Mouse (Mus musculus) embryonic facial prominence, embryonic 10.5 days (tissue): Measurements from ENCODE around the gene Dtl. TPM values are rescaled to one million over a fixed set of nuclear protein-coding genes. Genes with fewer than 3 reads are reported as not detected.

Source experiments
- DNase-seq: peaks from one replicate; pipeline ENCODE4 v3.0.0-alpha.2; 2017; ENCODE audit warnings: low spot score
- H3K27ac ChIP-seq: fragments of 300-500 bp; sonication (generic); replicated peaks from 2 replicates; pipeline ENCODE4 v1.5.1; 2016; ENCODE audit warnings: mild to moderate bottlenecking
- H3K27me3 ChIP-seq: fragments of 300-500 bp; sonication (generic); replicated peaks from 2 replicates; pipeline ENCODE4 v1.6.1; 2016; ENCODE audit warnings: low read depth, mild to moderate bottlenecking; ENCODE audit not compliant: poor library complexity, severe bottlenecking
- H3K36me3 ChIP-seq: fragments of 300-500 bp; sonication (generic); replicated peaks from 2 replicates; pipeline ENCODE4 v1.6.1; 2016; ENCODE audit warnings: mild to moderate bottlenecking, moderate library complexity
- H3K4me1 ChIP-seq: fragments of 300-500 bp; sonication (generic); 2 replicates; pipeline ENCODE4 v1.6.1; 2016
- H3K4me3 ChIP-seq: fragments of 300-500 bp; sonication (generic); 2 replicates; pipeline ENCODE4 v1.5.1; 2016; ENCODE audit warnings: mild to moderate bottlenecking, moderate library complexity
- H3K9me3 ChIP-seq: fragments of 300-500 bp; sonication (generic); 2 replicates; pipeline ENCODE4 v1.6.1; 2016; ENCODE audit warnings: mild to moderate bottlenecking
- WGBS: fragments of 180-500 bp; shearing (Covaris S2); methylation state at CpG from one replicate; pipeline ENCODE4 v1.1.7; 2016; 5-methylcytosine and 5-hydroxymethylcytosine counted together
- polyA plus RNA-seq: library from polyadenylated mRNA; unstranded; fragments of >200 nt; fragmentation: Nextera tagmentation; extraction: Ambion mirVana; gene quantifications from 2 replicates; pipeline ENCODE4 v1.2.1, GENCODE M21; 2016

Dtl gene
- polyA plus RNA-seq, 1 experiment from 2014 or later = 88.6 TPM

GRCm38 (mm10) chr1:191604690-191605089 is 29.3 kb upstream of the Dtl start:
- H3K4me3 ChIP-seq = no peak overlapping the region
- H3K27me3 ChIP-seq = no peaks in the 10 kb centered on the region
- no peaks in the 10 kb centered on the region for H3K4me1 ChIP-seq
- peaks cover 95% of the 10 kb centered on the region for H3K36me3 ChIP-seq
- 80% methylated on average over 3 of the region's 3 CpGs for WGBS
- no peak for DNase-seq
- H3K9me3 ChIP-seq = no peaks in the 10 kb centered on the region
- H3K27ac ChIP-seq = no peak overlapping the region

- 85% methylated on average over 5 of the region's 5 CpGs for WGBS
- DNase-seq = no peak
- Histone ChIP-seq H3K4me3 (no peak overlapping the region), H3K9me3 (no peaks in the 10 kb centered on the region), H3K4me1 (no peaks in the 10 kb centered on the region), H3K27ac (no peak overlapping the region), H3K27me3 (no peaks in the 10 kb centered on the region), H3K36me3 (peaks cover 93% of the 10 kb centered on the region)
These were observed 23.9 kb upstream of the Dtl start for GRCm38 (mm10) chr1:191599210-191599609.

- Histone ChIP-seq H3K27ac (no peak overlapping the region), H3K27me3 (no peaks in the 10 kb centered on the region), H3K4me3 (no peak overlapping the region), H3K4me1 (no peaks in the 10 kb centered on the region), H3K36me3 (peaks cover 94% of the 10 kb centered on the region), H3K9me3 (no peaks in the 10 kb centered on the region)
- no peak for DNase-seq
- WGBS = 96% methylated on average over 8 of the region's 8 CpGs
These were observed 20.7 kb upstream of the Dtl start for GRCm38 (mm10) chr1:191596076-191596475.

GRCm38 (mm10) chr1:191592016-191592720 is 16.8 kb upstream of the Dtl start:
- DNase-seq = no peak
- H3K4me1 ChIP-seq = no peaks in the 10 kb centered on the region
- H3K9me3 ChIP-seq = no peaks in the 10 kb centered on the region
- no peak overlapping the region for H3K4me3 ChIP-seq
- H3K27me3 ChIP-seq = no peaks in the 10 kb centered on the region
- H3K36me3 ChIP-seq = peaks cover 97% of the 10 kb centered on the region
- no peak overlapping the region for H3K27ac ChIP-seq
- WGBS = 91% methylated on average over 12 of the region's 12 CpGs

- 97% methylated on average over 2 of the region's 2 CpGs for WGBS
- H3K4me3 ChIP-seq = no peak overlapping the region
- H3K4me1 ChIP-seq = no peaks in the 10 kb centered on the region
- no peaks in the 10 kb centered on the region for H3K27me3 ChIP-seq
- H3K9me3 ChIP-seq = no peaks in the 10 kb centered on the region
- peaks cover 98% of the 10 kb centered on the region for H3K36me3 ChIP-seq
- DNase-seq = no peak
- no peak overlapping the region for H3K27ac ChIP-seq
These were observed 13.4 kb upstream of the Dtl start for GRCm38 (mm10) chr1:191588749-191589148.

- no peaks in the 10 kb centered on the region for H3K27me3 ChIP-seq
- no peak for DNase-seq
- H3K36me3 ChIP-seq = peaks cover 98% of the 10 kb centered on the region
- H3K4me3 ChIP-seq = no peak overlapping the region
- no peaks in the 10 kb centered on the region for H3K4me1 ChIP-seq
- H3K27ac ChIP-seq = no peak overlapping the region
- 93% methylated on average over 3 of the region's 3 CpGs for WGBS
- H3K9me3 ChIP-seq = no peaks in the 10 kb centered on the region
These were observed 11.7 kb upstream of the Dtl start for GRCm38 (mm10) chr1:191587062-191587461.

- H3K4me1 ChIP-seq = 0 out of 2 replicates have a peak, but pooled peaks cover 2% of the 10 kb centered on the region
- no peaks in the 10 kb centered on the region for H3K27me3 ChIP-seq
- H3K27ac ChIP-seq = no peak overlapping the region
- peaks cover under 1% of the 10 kb centered on the region; the same call in 1 of the 2 replicates for H3K9me3 ChIP-seq
- WGBS = 92% methylated on average over 2 of the region's 2 CpGs
- DNase-seq = no peak
- H3K4me3 ChIP-seq = no peak overlapping the region
- peaks cover 86% of the 10 kb centered on the region for H3K36me3 ChIP-seq
These were observed 10.4 kb upstream of the Dtl start for GRCm38 (mm10) chr1:191585704-191586103.

GRCm38 (mm10) chr1:191584483-191584882 is 9.1 kb upstream of the Dtl start:
- H3K36me3 ChIP-seq = peaks cover 86% of the 10 kb centered on the region
- WGBS = 92% methylated on average over 4 of the region's 4 CpGs
- DNase-seq = no peak
- H3K27ac ChIP-seq = no peak overlapping the region
- H3K27me3 ChIP-seq = no peaks in the 10 kb centered on the region
- no peak overlapping the region for H3K4me3 ChIP-seq
- H3K9me3 ChIP-seq = peaks cover 7% of the 10 kb centered on the region; the same call in 1 of the 2 replicates
- H3K4me1 ChIP-seq = 0 out of 2 replicates have a peak, but pooled peaks cover 2% of the 10 kb centered on the region

GRCm38 (mm10) chr1:191583836-191584235 is 8.5 kb upstream of the Dtl start:
- no peak overlapping the region for H3K4me3 ChIP-seq
- WGBS = 96% methylated on average over 4 of the region's 4 CpGs
- H3K9me3 ChIP-seq = peaks cover 7% of the 10 kb centered on the region; the same call in 1 of the 2 replicates
- H3K36me3 ChIP-seq = peaks cover 86% of the 10 kb centered on the region
- H3K27ac ChIP-seq = no peak overlapping the region
- DNase-seq = no peak
- H3K27me3 ChIP-seq = no peaks in the 10 kb centered on the region
- H3K4me1 ChIP-seq = 0 out of 2 replicates have a peak, but pooled peaks cover 2% of the 10 kb centered on the region

GRCm38 (mm10) chr1:191581641-191582040 is 6.3 kb upstream of the Dtl start:
- H3K27me3 ChIP-seq = no peaks in the 10 kb centered on the region
- peaks cover 7% of the 10 kb centered on the region; the same call in 1 of the 2 replicates for H3K9me3 ChIP-seq
- H3K4me3 ChIP-seq = no peak overlapping the region
- 91% methylated on average over 4 of the region's 4 CpGs for WGBS
- peaks cover 18% of the 10 kb centered on the region for H3K4me1 ChIP-seq
- H3K27ac ChIP-seq = no peak overlapping the region
- peaks cover 81% of the 10 kb centered on the region for H3K36me3 ChIP-seq
- DNase-seq = no peak

- Histone ChIP-seq H3K27me3 (no peaks in the 10 kb centered on the region), H3K27ac (no peak overlapping the region), H3K4me3 (no peak overlapping the region), H3K4me1 (peaks cover 22% of the 10 kb centered on the region), H3K9me3 (peaks cover 7% of the 10 kb centered on the region; the same call in 1 of the 2 replicates), H3K36me3 (peaks cover 61% of the 10 kb centered on the region)
- no peak for DNase-seq
- 91% methylated on average over 3 of the region's 3 CpGs for WGBS
These were observed 4.2 kb upstream of the Dtl start for GRCm38 (mm10) chr1:191579524-191579923.

GRCm38 (mm10) chr1:191574871-191575457 is 380 bp downstream of the Dtl start:
- Histone ChIP-seq H3K4me1 (peaks cover 36% of the 10 kb centered on the region), H3K36me3 (peaks cover 48% of the 10 kb centered on the region), H3K4me3 (peak overlapping the region; percentile 94), H3K27ac (peak overlapping the region; percentile 95), H3K27me3 (no peaks in the 10 kb centered on the region), H3K9me3 (peaks cover 1% of the 10 kb centered on the region; the same call in 1 of the 2 replicates)
- under 1% methylated on average over 52 of the region's 52 CpGs for WGBS
- peak; percentile 81 for DNase-seq
